Mouse (Mus musculus) cerebellum, adult 2 months (tissue): ENCODE measurements around the gene Arl4a.

Source experiments
- CTCF ChIP-seq: fragments of 200-500 bp; IDR thresholded peaks from 2 replicates; pipeline ENCODE4 v1.5.1; 2011; ENCODE audit warnings: low read depth, mild to moderate bottlenecking, control low read depth, low read length, moderate library complexity, borderline replicate concordance; ENCODE audit not compliant: insufficient read depth
- POLR2A ChIP-seq: fragments of 200-500 bp; IDR thresholded peaks from 2 replicates; pipeline ENCODE4 v1.6.1; 2011; ENCODE audit warnings: low read length, control low read depth, borderline replicate concordance; ENCODE audit not compliant: insufficient read depth

- no peak for TF ChIP-seq POLR2A
- no peak for TF ChIP-seq CTCF
Observed at GRCm38 (mm10) chr12:39957931-39958671, 79.7 kb downstream of the Arl4a start.
